ENCODE assay signal across 8 mouse cellular contexts in genomic region chr15:100984154-100984893, GRCm38 (mm10).
DNase-seq lines count a peak whose midpoint lies in the region; ATAC-seq and TF ChIP-seq lines count a peak whose summit lies in the region.

No protein-coding gene starts in this region.

- no peak overlapping the region for H3K27ac ChIP-seq in heart, embryonic 11.5 days (ENCODE audit: low read depth, low read length)
- no peak overlapping the region for H3K27ac ChIP-seq in ES-E14 (ENCODE audit: insufficient read depth, low read depth, low read length, poor library complexity, severe bottlenecking)
- H3K27ac ChIP-seq in heart, postnatal 0 days (ENCODE audit: low read depth): no peak overlapping the region
- H3K27ac ChIP-seq in liver, postnatal 0 days (ENCODE audit: low read depth): no peak overlapping the region

- no peak for ATAC-seq in heart, embryonic 11.5 days (replicated peaks; ENCODE audit: insufficient number of reproducible peaks, low FRiP score, low TSS enrichment)
- ATAC-seq in heart, postnatal 0 days (ENCODE audit: insufficient read depth, low read depth): no peak
- no peak for ATAC-seq in liver, postnatal 0 days

- H3K9ac ChIP-seq in heart, embryonic 11.5 days (ENCODE audit: low read depth, low read length): peak overlapping the region; percentile 63; the same call in 1 of the 2 replicates
- peak overlapping the region; percentile 22 for H3K9ac ChIP-seq in ES-E14 (ENCODE audit: insufficient read depth, low read depth, low read length, poor library complexity, severe bottlenecking)
- H3K9ac ChIP-seq in heart, postnatal 0 days (replicated peaks; ENCODE audit: low read depth, low read length): no peak overlapping the region
- H3K9ac ChIP-seq in liver, postnatal 0 days (replicated peaks): no peak overlapping the region

- H3K4me3 ChIP-seq in heart, embryonic 11.5 days (ENCODE audit: low read depth, low read length): peak overlapping the region; percentile 58
- H3K4me3 ChIP-seq in ES-E14 (ENCODE audit: insufficient read depth in 1 of 2, low read depth in 1 of 2, low read length in 2 of 2, poor library complexity in 1 of 2, severe bottlenecking in 1 of 2): peak overlapping the region; percentile 36 to 50; a peak in 2 of 4 replicates
- H3K4me3 ChIP-seq in heart, postnatal 0 days (ENCODE audit: low read depth, low read length): peak overlapping the region; percentile 43
- peak overlapping the region; percentile 28 for H3K4me3 ChIP-seq in liver, postnatal 0 days (ENCODE audit: low read depth, low read length)

- in situ Hi-C loops in ES-E14 (cut with MboI; ENCODE audit: low sequenced_read_pairs in 2 of 2, unreplicated experiment in 2 of 2): no loop called here

- H3K4me2 ChIP-seq in heart, embryonic 11.5 days: peak overlapping the region; percentile 88
- peak overlapping the region; percentile 67 for H3K4me2 ChIP-seq in heart, postnatal 0 days (ENCODE audit: low read depth, low read length)
- peak overlapping the region; percentile 64 for H3K4me2 ChIP-seq in liver, postnatal 0 days (ENCODE audit: low read depth, low read length)

- H3K4me1 ChIP-seq in heart, embryonic 11.5 days (ENCODE audit: control insufficient read depth, insufficient read depth, low read length): no peaks in the 10 kb centered on the region
- no peaks in the 10 kb centered on the region for H3K4me1 ChIP-seq in ES-E14 (ENCODE audit: control insufficient read depth in 2 of 2, insufficient read depth in 2 of 2, low read length in 2 of 2, poor library complexity in 1 of 2)
- no peaks in the 10 kb centered on the region for H3K4me1 ChIP-seq in heart, postnatal 0 days (ENCODE audit: control insufficient read depth, insufficient read depth)
- no peaks in the 10 kb centered on the region; the same call in 1 of the 2 replicates for H3K4me1 ChIP-seq in liver, postnatal 0 days (ENCODE audit: insufficient read depth)

- H3K9me3 ChIP-seq in heart, embryonic 11.5 days (replicated peaks; ENCODE audit: control insufficient read depth, low read length): no peaks in the 10 kb centered on the region
- H3K9me3 ChIP-seq in ES-E14 (ENCODE audit: control insufficient read depth, insufficient read depth, low read depth, low read length): no peaks in the 10 kb centered on the region
- no peaks in the 10 kb centered on the region for H3K9me3 ChIP-seq in heart, postnatal 0 days (replicated peaks; ENCODE audit: control insufficient read depth, low read length)
- no peaks in the 10 kb centered on the region for H3K9me3 ChIP-seq in liver, postnatal 0 days (ENCODE audit: low read length)

- H3K36me3 ChIP-seq in heart, embryonic 11.5 days (ENCODE audit: control insufficient read depth, insufficient read depth, low read length): no peaks in the 10 kb centered on the region
- no peaks in the 10 kb centered on the region for H3K36me3 ChIP-seq in ES-E14 (ENCODE audit: control insufficient read depth, insufficient read depth, low read length, poor library complexity, severe bottlenecking)
- no peaks in the 10 kb centered on the region for H3K36me3 ChIP-seq in heart, postnatal 0 days (replicated peaks; ENCODE audit: control insufficient read depth, insufficient read depth, low read length)
- H3K36me3 ChIP-seq in liver, postnatal 0 days (replicated peaks; ENCODE audit: insufficient read depth, low read length): no peaks in the 10 kb centered on the region

- WGBS in heart, embryonic 11.5 days (ENCODE audit: insufficient replicate concordance): 21% methylated on average over 12 of the region's 12 CpGs
- 21% methylated on average over 12 of the region's 12 CpGs for WGBS in heart, postnatal 0 days
- WGBS in liver, postnatal 0 days (ENCODE audit: insufficient replicate concordance): 17% methylated on average over 12 of the region's 12 CpGs

- peaks cover 11% of the 10 kb centered on the region; the same call in 1 of the 2 replicates for H3K27me3 ChIP-seq in heart, embryonic 11.5 days (ENCODE audit: control insufficient read depth, insufficient read depth, low read length)
- H3K27me3 ChIP-seq in heart, postnatal 0 days (ENCODE audit: control insufficient read depth, insufficient read depth, low read length): peaks cover 39% of the 10 kb centered on the region
- H3K27me3 ChIP-seq in liver, postnatal 0 days (ENCODE audit: insufficient read depth, low read length): peaks cover 33% of the 10 kb centered on the region

- intact Hi-C loops in heart, postnatal 14 days (cut with DNase I): no loop called here
- intact Hi-C loops in left cerebral cortex, postnatal 14 days (cut with DNase I): no loop called here

- TF ChIP-seq CTCF in heart, postnatal 0 days (IDR thresholded peaks at IDR 0.05; ENCODE audit: low read depth): no peak
- no peak for TF ChIP-seq CTCF in liver, postnatal 0 days (IDR thresholded peaks at IDR 0.05; ENCODE audit: low read depth)

- no peak for TF ChIP-seq EP300 in heart, postnatal 0 days (IDR thresholded peaks at IDR 0.05; ENCODE audit: low read depth)
- TF ChIP-seq EP300 in liver, postnatal 0 days (IDR thresholded peaks at IDR 0.05; ENCODE audit: low read depth): no peak

- no peak for DNase-seq in heart, postnatal 14 days
- no peak for DNase-seq in ES-E14 (ENCODE audit: low read depth, low spot score)
- DNase-seq in heart, postnatal 0 days (ENCODE audit: low spot score): no peak
- no peak for DNase-seq in liver, postnatal 0 days
- no peak for DNase-seq in urinary bladder, adult 18-20 months (ENCODE audit: low spot score in 2 of 2)
- DNase-seq in left cerebral cortex, postnatal 14 days (ENCODE audit: low spot score in 2 of 2): no peak
- DNase-seq in adrenal gland, adult 8-10 months: no peak

TF ChIP-seq in ES-E14, 5 proteins besides CTCF, POLR2A, EP300 and RAD21:
- TF ChIP-seq CHD2 (IDR thresholded peaks at IDR 0.05; ENCODE audit: low read depth, low read length) (no peak), HCFC1 (IDR thresholded peaks at IDR 0.05; ENCODE audit: borderline replicate concordance, insufficient read depth, low read length) (no peak)

Comparison
In these comparisons a context has a peak if more than half of its experiments do, and no peak if none do; other contexts are left out.
1. H3K9ac ChIP-seq: peak in heart, embryonic 11.5 days (single experiment) and ES-E14 (single experiment); none in heart, postnatal 0 days (single experiment) and liver, postnatal 0 days (single experiment).
2. Peak in every context shown above with its lines, with median percentiles within 50 percentile points of each other: H3K4me2 ChIP-seq and H3K4me3 ChIP-seq.